Mouse (Mus musculus) liver, postnatal 0 days (tissue): ENCODE measurements around the gene Obp1b. TPM values are rescaled to one million over a fixed set of nuclear protein-coding genes. Genes with fewer than 3 reads are reported as not detected.
"Not testable (repeated sequence)": the region's sequence is repeated elsewhere in the genome, so short reads cannot be mapped to it uniquely, and the experiment has no call there.

Source experiments
- ATAC-seq: fragments of 200-750 bp; cut with Nextera tagmentation; 2 replicates; pipeline ENCODE4 v1.8.0; 2017; ENCODE audit warnings: mild to moderate bottlenecking, moderate library complexity
- DNase-seq: peaks from one replicate; pipeline ENCODE4 v3.0.0-alpha.2; 2016
- H3K27ac ChIP-seq: fragments of 300-500 bp; sonication (generic); 2 replicates; pipeline ENCODE4 v1.5.1; 2014; ENCODE audit warnings: antibody characterized with exemption, moderate library complexity, mild to moderate bottlenecking, low read depth
- H3K27me3 ChIP-seq: fragments of 300-500 bp; sonication (generic); 2 replicates; pipeline ENCODE4 v1.6.1; 2014; ENCODE audit warnings: low read length, control low read depth, mixed read lengths; ENCODE audit not compliant: insufficient read depth
- H3K36me3 ChIP-seq: fragments of 300-500 bp; sonication (generic); replicated peaks from 2 replicates; pipeline ENCODE4 v1.6.1; 2014; ENCODE audit warnings: mild to moderate bottlenecking, control low read depth, low read length, moderate library complexity, mixed read lengths; ENCODE audit not compliant: insufficient read depth
- H3K4me1 ChIP-seq: fragments of 300-500 bp; sonication (generic); 2 replicates; pipeline ENCODE4 v1.6.1; 2014; ENCODE audit warnings: antibody characterized with exemption, mild to moderate bottlenecking, control low read depth; ENCODE audit not compliant: insufficient read depth
- H3K4me2 ChIP-seq: fragments of 300-500 bp; sonication (generic); 2 replicates; pipeline ENCODE4 v1.6.1; 2014; ENCODE audit warnings: low read depth, mild to moderate bottlenecking, low read length, moderate library complexity, mixed read lengths
- H3K4me3 ChIP-seq: fragments of 300-500 bp; sonication (generic); 2 replicates; pipeline ENCODE4 v1.5.1; 2014; ENCODE audit warnings: low read depth, low read length
- H3K9ac ChIP-seq: fragments of 300-500 bp; sonication (generic); replicated peaks from 2 replicates; pipeline ENCODE4 v1.6.1; 2014; ENCODE audit warnings: mild to moderate bottlenecking, moderate library complexity
- H3K9me3 ChIP-seq: fragments of 300-500 bp; sonication (generic); 2 replicates; pipeline ENCODE4 v1.6.1; 2016; ENCODE audit warnings: mild to moderate bottlenecking, control low read depth, low read length, mixed read lengths
- CTCF ChIP-seq: sonication (generic); IDR thresholded peaks from 2 replicates; pipeline ENCODE4 v1.5.1; 2016; ENCODE audit warnings: antibody characterized with exemption, low read depth
- EP300 ChIP-seq: IDR thresholded peaks from 2 replicates; pipeline ENCODE4 v1.6.1; 2016; ENCODE audit warnings: antibody characterized with exemption, low read depth, mild to moderate bottlenecking
- WGBS: fragments of 180-500 bp; shearing (Covaris S2); extraction: QIAGEN DNeasy Blood & Tissue Kit; methylation state at CpG from one replicate; pipeline ENCODE4 v1.1.7; 2014; ENCODE audit not compliant: insufficient replicate concordance; 5-methylcytosine and 5-hydroxymethylcytosine counted together
- polyA plus RNA-seq: library from polyadenylated mRNA; unstranded; fragments of >200 nt; fragmentation: Nextera tagmentation; extraction: Ambion mirVana; gene quantifications from 2 replicates; pipeline ENCODE4 v1.2.1, GENCODE M21; 2015

Obp1b gene
- polyA plus RNA-seq, result not detected in 2 replicates

- not testable (repeated sequence) for H3K9ac ChIP-seq, ATAC-seq, H3K4me3 ChIP-seq, H3K9me3 ChIP-seq, H3K4me1 ChIP-seq, H3K36me3 ChIP-seq, H3K27ac ChIP-seq, H3K4me2 ChIP-seq, DNase-seq, H3K27me3 ChIP-seq
- WGBS, result no CpG with 5 or more reads among the region's 3 CpGs
Observed at GRCm38 (mm10) chrX:78186477-78186876, at the start of gene Obp1b. Gene Obp1b (plus strand): TSS chrX:78186777.

GRCm38 (mm10) chrX:78202220-78202619 is 15.6 kb downstream of the Obp1b start:
- WGBS, result 55% methylated on average over 1 of the region's 1 CpGs
- H3K9ac ChIP-seq, H3K9me3 ChIP-seq, H3K4me3 ChIP-seq, H3K4me1 ChIP-seq, H3K27ac ChIP-seq, H3K4me2 ChIP-seq, ATAC-seq, H3K36me3 ChIP-seq, DNase-seq, H3K27me3 ChIP-seq: not testable (repeated sequence)

- no peak overlapping the region for H3K4me2 ChIP-seq
Observed at GRCm38 (mm10) chrX:78202829-78203228, 16.3 kb downstream of the Obp1b start.

More at GRCm38 (mm10) chrX:78202829-78203228, 16.3 kb downstream of the Obp1b start:
- Histone ChIP-seq H3K9me3 (no peaks in the 10 kb centered on the region), H3K27ac (no peak overlapping the region), H3K4me3 (no peak overlapping the region), H3K4me1 (no peaks in the 10 kb centered on the region), H3K27me3 (no peaks in the 10 kb centered on the region), H3K9ac (no peak overlapping the region), H3K36me3 (no peaks in the 10 kb centered on the region)
- WGBS, result 81% methylated on average over 5 of the region's 5 CpGs
- no peak for DNase-seq
- no peak for TF ChIP-seq CTCF
- no peak for TF ChIP-seq EP300
- ATAC-seq, result no peak

Other genes starting within 250 kb of the Obp1b start
- not detected in 2 replicates for gene Obp1a, start 95.4 kb upstream of the Obp1b start, polyA plus RNA-seq
- not detected in 2 replicates for gene Gm5938, start 61.3 kb upstream of the Obp1b start, polyA plus RNA-seq
- not detected in 2 replicates for gene Gm14743, start 59.1 kb downstream of the Obp1b start, polyA plus RNA-seq
- not detected in 2 replicates for gene 4930480E11Rik, start 182.9 kb downstream of the Obp1b start, polyA plus RNA-seq